Mouse (Mus musculus) E14TG2a.4 (cell line): ENCODE measurements around the gene 4930432M17Rik.

Experiments
- H3K27me3 ChIP-seq: 2 replicates; pipeline ENCODE4 v1.6.1; 2014; ENCODE audit warnings: low read length, control low read depth; ENCODE audit not compliant: insufficient read depth
- H3K36me3 ChIP-seq: 2 replicates; pipeline ENCODE4 v1.6.1; 2014; ENCODE audit warnings: low read length, control low read depth; ENCODE audit not compliant: insufficient read depth
- H3K4me1 ChIP-seq: replicated peaks from 2 replicates; pipeline ENCODE4 v1.6.1; 2014; ENCODE audit warnings: low read depth, low read length, control low read depth
- H3K4me3 ChIP-seq: replicated peaks from 2 replicates; pipeline ENCODE4 v1.5.1; 2014; ENCODE audit warnings: mild to moderate bottlenecking, low read length
- H3K9me3 ChIP-seq: 2 replicates; pipeline ENCODE4 v1.6.1; 2014; ENCODE audit warnings: low read length, control low read depth
- CTCF ChIP-seq: conservative IDR thresholded peaks from 2 replicates; pipeline ENCODE4 v1.5.1; 2014; ENCODE audit warnings: low read length
- NANOG ChIP-seq: IDR thresholded peaks from 2 replicates; pipeline ENCODE4 v1.6.1; 2014; ENCODE audit warnings: borderline replicate concordance, low read length, mixed read lengths
- POU5F1 ChIP-seq: IDR thresholded peaks from 2 replicates; pipeline ENCODE4 v1.6.1; 2014; ENCODE audit warnings: low read length, borderline replicate concordance

4930432M17Rik gene

DNA sequence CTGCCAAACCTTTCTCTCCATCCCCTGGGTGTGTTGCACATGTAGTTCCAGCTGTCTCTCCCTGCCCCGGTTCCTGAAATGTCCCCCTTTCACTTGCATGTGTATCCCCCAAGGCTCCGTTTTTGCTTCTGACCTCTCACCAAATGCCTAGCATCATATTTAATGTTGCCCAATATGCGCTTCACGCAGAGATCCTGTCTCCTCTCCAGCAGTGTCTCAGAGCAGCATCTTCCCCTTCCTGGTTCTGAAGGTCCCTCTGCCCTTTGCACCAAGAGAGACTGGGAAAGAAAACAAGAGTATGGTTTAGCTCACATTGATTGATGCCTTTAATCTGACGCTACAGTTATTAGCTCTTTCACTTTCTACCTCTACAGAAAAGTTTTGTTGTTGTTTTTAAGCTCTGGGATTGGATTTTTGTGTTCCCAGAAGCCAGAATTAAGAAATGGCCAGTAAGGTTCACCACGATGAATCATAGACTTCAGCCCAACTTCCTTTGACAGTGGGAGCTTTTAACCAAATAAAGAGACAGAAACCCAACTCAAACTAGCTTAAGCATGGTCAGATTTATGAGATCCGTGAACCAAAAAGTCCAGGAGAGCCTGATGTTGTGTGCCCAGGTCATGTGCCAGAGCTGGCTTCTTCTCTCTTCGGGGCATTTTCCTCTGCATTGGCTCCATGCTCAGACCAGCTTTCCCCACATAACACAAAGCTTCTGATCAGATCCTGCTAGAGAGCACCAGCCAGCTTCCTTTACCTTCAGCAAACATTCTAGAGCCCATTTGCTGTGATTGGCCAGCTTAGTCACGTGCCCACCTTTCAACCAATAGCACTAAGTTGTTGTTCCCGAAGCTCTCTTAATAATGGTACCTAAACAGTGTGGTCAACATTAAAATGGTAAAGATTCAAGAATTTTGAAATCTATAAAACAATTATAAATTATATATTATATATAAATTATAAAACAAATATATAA, 12.2 kb downstream of the 4930432M17Rik start:
- H3K27me3 ChIP-seq, result peaks cover 6% of the 10 kb centered on the region; the same call in 1 of the 2 replicates
- no peak for TF ChIP-seq POU5F1
- H3K9me3 ChIP-seq, result no peaks in the 10 kb centered on the region
- H3K4me3 ChIP-seq, result no peak overlapping the region
- no peaks in the 10 kb centered on the region for H3K36me3 ChIP-seq
- no peaks in the 10 kb centered on the region for H3K4me1 ChIP-seq

DNA sequence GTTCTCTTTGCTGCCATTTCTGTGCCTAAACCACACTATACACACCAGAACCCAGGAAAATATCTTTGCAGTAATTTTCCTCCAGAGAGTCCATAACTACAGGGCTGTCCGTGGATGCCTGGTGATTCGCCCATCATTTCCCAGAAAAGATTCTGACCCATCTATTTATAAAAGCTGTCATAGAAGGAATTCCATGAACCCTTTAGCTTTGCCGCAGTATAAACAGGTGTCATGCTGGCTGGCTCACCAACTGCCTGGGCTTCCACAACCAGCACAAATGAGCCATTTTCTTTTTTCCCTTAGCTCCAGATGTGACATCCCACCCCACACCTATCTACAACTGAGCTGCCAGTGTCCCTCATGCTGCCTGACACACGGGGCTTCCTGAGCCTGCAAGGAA, 14.0 kb downstream of the 4930432M17Rik start:
- no peaks in the 10 kb centered on the region for H3K4me1 ChIP-seq
- no peaks in the 10 kb centered on the region for H3K36me3 ChIP-seq
- H3K27me3 ChIP-seq, result peaks cover 6% of the 10 kb centered on the region; the same call in 1 of the 2 replicates
- TF ChIP-seq CTCF (no peak), POU5F1 (no peak), NANOG (no peak)
- no peak overlapping the region for H3K4me3 ChIP-seq
- H3K9me3 ChIP-seq, result no peaks in the 10 kb centered on the region

DNA sequence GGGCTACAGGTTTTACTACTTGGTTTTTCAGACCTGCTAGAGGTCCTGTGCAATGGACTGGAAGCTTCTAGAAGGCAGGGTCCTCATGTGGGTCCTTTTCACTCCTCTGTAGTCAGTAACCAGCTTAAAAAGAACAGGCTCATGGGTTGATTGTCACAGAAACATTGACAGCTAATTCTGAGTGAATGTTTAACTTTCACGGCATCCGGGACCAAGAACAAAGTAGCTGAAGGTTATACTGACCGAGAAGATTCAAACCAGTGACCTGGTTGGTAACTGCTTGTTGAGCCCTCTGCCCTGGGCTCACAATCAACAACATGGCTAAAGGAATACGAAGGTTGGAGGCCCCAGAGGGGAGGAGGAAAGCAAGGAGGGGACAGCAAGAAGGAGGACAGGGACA, 14.4 kb downstream of the 4930432M17Rik start:
- Histone ChIP-seq H3K9me3 (no peaks in the 10 kb centered on the region), H3K36me3 (no peaks in the 10 kb centered on the region), H3K4me1 (no peaks in the 10 kb centered on the region), H3K27me3 (peaks cover 6% of the 10 kb centered on the region; the same call in 1 of the 2 replicates), H3K4me3 (no peak overlapping the region)
- TF ChIP-seq CTCF (no peak), NANOG (no peak), POU5F1 (no peak)

DNA sequence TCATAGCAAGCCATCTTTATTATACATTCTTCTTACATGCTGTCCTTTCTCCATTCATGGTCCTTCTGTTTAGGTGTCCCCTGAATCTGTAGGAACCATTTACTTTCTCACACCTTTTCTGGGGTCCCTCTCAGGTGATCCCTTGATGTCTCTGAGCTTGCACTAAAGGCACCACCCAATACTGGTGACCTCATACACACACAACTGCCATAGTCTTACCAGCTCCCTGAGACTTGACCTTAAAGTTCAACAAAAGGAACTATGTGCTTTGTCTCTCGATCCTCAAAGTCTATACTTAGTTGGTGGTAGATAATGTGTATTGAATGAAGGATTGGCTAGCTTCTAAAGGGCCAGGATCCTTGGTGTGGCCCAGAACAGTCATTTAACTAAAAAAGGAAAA, 15.4 kb downstream of the 4930432M17Rik start:
- Histone ChIP-seq H3K4me3 (no peak overlapping the region), H3K9me3 (no peaks in the 10 kb centered on the region), H3K4me1 (no peaks in the 10 kb centered on the region), H3K36me3 (no peaks in the 10 kb centered on the region), H3K27me3 (peaks cover 6% of the 10 kb centered on the region; the same call in 1 of the 2 replicates)
- no peak for TF ChIP-seq POU5F1
- TF ChIP-seq CTCF, result no peak
- no peak for TF ChIP-seq NANOG

DNA sequence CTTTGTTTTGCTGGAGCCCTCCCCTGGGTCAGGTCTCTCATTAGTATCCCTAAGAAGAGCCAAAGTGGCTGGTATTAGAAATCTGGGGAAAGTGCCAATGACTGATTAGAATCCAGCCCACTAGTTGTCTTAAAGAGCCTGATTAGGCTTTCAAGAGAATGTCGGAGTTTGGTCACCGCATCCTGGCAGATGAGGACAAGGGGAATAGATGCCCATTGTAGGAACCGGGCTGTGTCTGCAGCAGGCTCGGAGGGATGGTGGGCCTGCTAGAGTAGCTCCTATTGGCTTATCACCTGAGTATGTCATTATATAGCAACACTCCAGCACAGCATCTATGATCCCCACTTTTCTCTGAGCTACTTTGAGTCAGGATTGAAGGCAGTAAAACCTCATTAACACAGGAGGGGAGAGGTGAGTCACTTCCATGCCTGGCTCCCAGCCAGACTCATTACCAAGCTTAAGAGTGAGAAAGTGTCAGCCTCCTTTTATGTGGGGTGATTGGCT, 15.9 kb downstream of the 4930432M17Rik start:
- TF ChIP-seq POU5F1, result no peak
- no peak for TF ChIP-seq CTCF
- TF ChIP-seq NANOG, result no peak
- Histone ChIP-seq H3K27me3 (peaks cover 6% of the 10 kb centered on the region; the same call in 1 of the 2 replicates), H3K4me1 (no peaks in the 10 kb centered on the region), H3K9me3 (no peaks in the 10 kb centered on the region), H3K4me3 (no peak overlapping the region), H3K36me3 (no peaks in the 10 kb centered on the region)

DNA sequence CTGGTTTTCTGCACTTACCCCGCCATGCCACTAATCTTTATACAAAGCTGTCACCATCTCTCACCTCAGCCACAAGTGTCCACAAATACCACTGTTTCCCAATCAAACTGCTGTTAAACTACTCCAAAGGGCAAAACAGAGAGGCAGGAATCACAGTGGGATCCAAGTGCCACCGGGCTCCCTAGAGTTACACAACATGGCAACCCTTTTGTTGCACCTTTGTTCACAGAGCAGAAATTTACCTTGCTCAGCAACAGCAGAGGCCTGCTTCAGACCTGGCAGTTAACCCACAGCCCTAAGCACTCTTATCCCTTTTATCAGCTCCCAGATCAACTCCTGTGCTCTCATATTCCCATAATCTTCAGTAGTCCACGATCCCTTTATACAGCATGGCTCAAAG, 17.2 kb downstream of the 4930432M17Rik start:
- TF ChIP-seq CTCF (no peak), POU5F1 (no peak), NANOG (no peak)
- Histone ChIP-seq H3K4me1 (no peaks in the 10 kb centered on the region), H3K36me3 (no peaks in the 10 kb centered on the region), H3K9me3 (no peaks in the 10 kb centered on the region), H3K27me3 (peaks cover 6% of the 10 kb centered on the region; the same call in 1 of the 2 replicates), H3K4me3 (no peak overlapping the region)

DNA sequence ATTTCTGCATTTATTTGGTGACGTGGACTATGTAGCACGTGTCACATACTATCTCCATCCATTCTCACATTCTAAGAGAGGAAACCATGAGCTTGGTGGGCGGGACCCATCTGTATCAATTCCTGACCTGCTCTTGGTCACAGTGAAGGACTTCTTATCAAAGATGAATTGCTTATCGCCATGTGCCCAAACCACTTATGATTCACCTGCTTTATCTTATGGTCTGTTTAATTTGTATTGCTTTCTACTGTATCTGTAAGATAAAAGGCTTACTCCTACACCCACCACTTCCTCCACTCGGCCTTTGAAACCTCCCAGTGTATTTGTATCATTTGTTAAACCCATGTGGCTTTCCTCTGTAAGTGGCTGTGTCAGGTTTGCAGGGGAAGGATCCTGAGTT, 18.5 kb downstream of the 4930432M17Rik start:
- peaks cover 12% of the 10 kb centered on the region; the same call in 1 of the 2 replicates for H3K27me3 ChIP-seq
- no peaks in the 10 kb centered on the region for H3K36me3 ChIP-seq
- no peaks in the 10 kb centered on the region for H3K9me3 ChIP-seq
- no peak for TF ChIP-seq POU5F1
- no peak for TF ChIP-seq CTCF
- TF ChIP-seq NANOG, result no peak
- peaks cover 7% of the 10 kb centered on the region for H3K4me1 ChIP-seq
- no peak overlapping the region for H3K4me3 ChIP-seq

DNA sequence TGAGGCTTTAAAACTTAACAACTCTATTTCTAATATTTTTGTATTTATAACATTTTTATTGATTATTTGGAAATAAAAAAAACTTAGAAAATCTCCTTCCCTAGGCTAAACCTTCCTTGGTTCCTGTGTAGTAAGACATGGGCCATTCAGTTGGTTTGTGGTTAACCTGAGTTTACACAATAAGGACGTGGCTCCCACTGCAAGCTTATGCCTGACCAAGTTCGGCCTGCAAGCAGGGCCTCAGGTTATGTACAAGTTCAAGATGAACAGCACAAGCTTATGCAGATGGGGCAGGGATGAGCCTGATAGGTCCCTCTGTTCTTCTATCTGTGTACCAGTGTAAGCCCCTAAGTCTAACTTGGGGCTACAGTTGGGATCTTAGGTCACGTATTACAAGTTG, 19.1 kb downstream of the 4930432M17Rik start:
- Histone ChIP-seq H3K4me3 (no peak overlapping the region), H3K9me3 (no peaks in the 10 kb centered on the region), H3K36me3 (no peaks in the 10 kb centered on the region), H3K27me3 (peaks cover 12% of the 10 kb centered on the region; the same call in 1 of the 2 replicates), H3K4me1 (peaks cover 7% of the 10 kb centered on the region)
- no peak for TF ChIP-seq POU5F1
- no peak for TF ChIP-seq NANOG
- no peak for TF ChIP-seq CTCF

DNA sequence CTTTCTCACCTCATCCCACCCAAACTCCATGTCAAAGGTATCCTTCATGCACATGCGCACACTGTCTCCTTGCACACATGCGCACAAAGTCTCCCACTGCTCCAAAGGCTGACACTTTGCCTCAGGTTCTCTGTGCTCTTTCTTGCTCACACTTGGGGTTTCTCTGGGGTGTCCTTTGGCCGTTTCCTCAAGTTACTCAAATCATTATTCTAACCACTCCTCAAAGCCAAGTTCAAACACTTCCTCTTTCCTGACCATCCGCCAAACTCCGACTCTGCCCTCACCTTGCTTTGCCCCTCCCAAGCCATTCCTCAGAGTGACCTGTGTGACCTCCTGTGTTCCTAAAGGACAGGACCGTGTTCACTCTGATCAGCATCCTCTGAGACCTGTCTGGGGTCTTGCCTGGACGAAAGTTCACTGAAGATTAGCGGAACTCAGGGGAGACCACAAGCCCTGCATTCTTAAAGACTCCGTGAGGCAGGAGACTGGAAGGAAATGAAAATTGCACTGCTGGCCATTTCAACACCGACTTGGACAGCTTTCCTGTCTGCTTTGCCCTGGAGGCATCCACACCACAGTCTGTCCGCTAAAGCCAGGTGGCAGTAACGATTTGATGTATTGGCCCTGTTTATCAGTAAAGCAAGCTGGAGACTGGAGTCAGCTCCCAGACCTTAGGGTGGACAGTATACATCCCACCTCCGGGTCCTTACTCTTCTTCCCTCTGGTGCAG, 22.6 kb downstream of the 4930432M17Rik start:
- no peaks in the 10 kb centered on the region for H3K9me3 ChIP-seq
- no peaks in the 10 kb centered on the region for H3K36me3 ChIP-seq
- TF ChIP-seq NANOG (no peak), CTCF (no peak), POU5F1 (no peak)
- H3K4me3 ChIP-seq, result no peak overlapping the region
- H3K4me1 ChIP-seq, result peaks cover 7% of the 10 kb centered on the region
- peaks cover 6% of the 10 kb centered on the region; the same call in 1 of the 2 replicates for H3K27me3 ChIP-seq
